Mouse (Mus musculus) CH12.LX (cell line): Measurements from ENCODE around the gene Pawr.

ENCODE experiments used
- CTCF ChIP-seq, 2 experiments: IDR thresholded peaks in 1 of 2; conservative IDR thresholded peaks in 1 of 2; 2 replicates each; pipeline ENCODE4 v1.5.1; 2011 to 2012; ENCODE audit warnings: low read depth in 2 of 2, low read length in 2 of 2, improper control_type of control experiment in 1 of 2, inconsistent platforms in 1 of 2, mild to moderate bottlenecking in 1 of 2, moderate library complexity in 1 of 2
- EP300 ChIP-seq: IDR thresholded peaks from 2 replicates; pipeline ENCODE4 v1.6.1; 2011; ENCODE audit warnings: low read length, improper control_type of control experiment
- ETS1 ChIP-seq: conservative IDR thresholded peaks from 2 replicates; pipeline ENCODE4 v1.6.1; 2012; ENCODE audit warnings: low read depth, mild to moderate bottlenecking, inconsistent platforms, low read length, improper control_type of control experiment, moderate library complexity
- ZMIZ1 ChIP-seq: IDR thresholded peaks from 2 replicates; pipeline ENCODE4 v1.6.1; 2012; ENCODE audit warnings: low read depth, mild to moderate bottlenecking, inconsistent platforms, low read length, improper control_type of control experiment

- TF ChIP-seq CTCF (conservative IDR thresholded peaks at IDR 0.05 in 1 of 2, IDR thresholded peaks at IDR 0.05 in 1 of 2; ENCODE audit: low read depth in 2 of 2, low read length in 2 of 2) (no peak), ETS1 (no peak), EP300 (no peak), ZMIZ1 (no peak)
Observed at GRCm38 (mm10) chr10:108385480-108385955, 53.6 kb downstream of the Pawr start.
